Comparison of ENCODE assay signal across 10 mouse cellular contexts in genomic region chr13:104024856-104025709, GRCm38 (mm10).
A peak's percentile ranks its signal among the peaks of the same experiment; 100 is the strongest.
DNase-seq lines count a peak whose midpoint lies in the region; ATAC-seq and TF ChIP-seq lines count a peak whose summit lies in the region.
"Had no signal": no experiment of that assay in that cellular context is flagged by ENCODE, and none has a peak within 500 bp of the region (broad histone marks: within the 10 kb centered on the region; RNA-seq: fewer than 3 reads in every experiment).

No protein-coding gene starts in this region.

- H3K4me2 ChIP-seq in midbrain, embryonic 12.5 days (replicated peaks) = no peak overlapping the region
- no peak overlapping the region for H3K4me2 ChIP-seq in intestine, postnatal 0 days (replicated peaks; ENCODE audit: low read depth)
- H3K4me2 ChIP-seq in stomach, embryonic 16.5 days (ENCODE audit: low read depth, low read length) = peak overlapping the region; percentile 29; the same call in 1 of the 2 replicates
- H3K4me2 ChIP-seq: liver, embryonic 15.5 days had no signal

- peaks cover 3% of the 10 kb centered on the region; the same call in 1 of the 2 replicates for H3K36me3 ChIP-seq in midbrain, embryonic 12.5 days
- peaks cover 2% of the 10 kb centered on the region; the same call in 1 of the 2 replicates for H3K36me3 ChIP-seq in midbrain, embryonic 10.5 days
- no peaks in the 10 kb centered on the region for H3K36me3 ChIP-seq in intestine, postnatal 0 days (ENCODE audit: control insufficient read depth, insufficient read depth)
- no peaks in the 10 kb centered on the region for H3K36me3 ChIP-seq in stomach, embryonic 16.5 days (ENCODE audit: control insufficient read depth, insufficient read depth, low read length)
- H3K36me3 ChIP-seq: liver, embryonic 15.5 days had no signal

- H3K27ac ChIP-seq in midbrain, embryonic 12.5 days (replicated peaks) = peak overlapping the region; percentile 26; the same call in 1 of the 2 replicates
- no peak overlapping the region for H3K27ac ChIP-seq in midbrain, embryonic 10.5 days (replicated peaks)
- H3K27ac ChIP-seq in intestine, postnatal 0 days (ENCODE audit: low read depth, low read length) = peak overlapping the region; percentile 30; the same call in 1 of the 2 replicates
- H3K27ac ChIP-seq in stomach, embryonic 16.5 days (ENCODE audit: low read length) = peak overlapping the region; percentile 83
- H3K27ac ChIP-seq: liver, embryonic 15.5 days had no signal

- no peak for DNase-seq in frontal cortex, postnatal 25 days (ENCODE audit: low spot score in 2 of 2)
- no peak for DNase-seq in midbrain, embryonic 10.5 days (ENCODE audit: low spot score)
- DNase-seq in testis, postnatal 10 days (ENCODE audit: low spot score) = no peak
- DNase-seq in cerebellum, postnatal 25 days = no peak
- DNase-seq: thymus, postnatal 14 days had no signal

- H3K9me3 ChIP-seq in midbrain, embryonic 12.5 days = no peaks in the 10 kb centered on the region
- H3K9me3 ChIP-seq in midbrain, embryonic 10.5 days (replicated peaks) = peaks cover 2% of the 10 kb centered on the region; the same call in 1 of the 2 replicates
- no peaks in the 10 kb centered on the region for H3K9me3 ChIP-seq in intestine, postnatal 0 days (ENCODE audit: control insufficient read depth)
- H3K9me3 ChIP-seq in stomach, embryonic 16.5 days (replicated peaks; ENCODE audit: control insufficient read depth, low read length) = 0 out of 2 replicates have a peak, but pooled peaks cover 3% of the 10 kb centered on the region
- H3K9me3 ChIP-seq: liver, embryonic 15.5 days had no signal

- ATAC-seq in frontal cortex, adult (ENCODE audit: low TSS enrichment) = 0 out of 2 replicates have a peak, but pooled peaks have one; percentile 32
- ATAC-seq in midbrain, embryonic 12.5 days (ENCODE audit: low FRiP score, low read depth) = no peak
- ATAC-seq in intestine, postnatal 0 days = no peak
- peak; percentile 58; the same call in 1 of the 2 replicates for ATAC-seq in stomach, embryonic 16.5 days (ENCODE audit: insufficient read depth, low FRiP score)

- 55% methylated on average over 18 of the region's 18 CpGs for WGBS in midbrain, embryonic 12.5 days
- 68% methylated on average over 18 of the region's 18 CpGs for WGBS in midbrain, embryonic 10.5 days
- WGBS in intestine, postnatal 0 days = 64% methylated on average over 18 of the region's 18 CpGs
- 46% methylated on average over 18 of the region's 18 CpGs for WGBS in stomach, embryonic 16.5 days

- H3K4me3 ChIP-seq in midbrain, embryonic 12.5 days = no peak overlapping the region
- H3K4me3 ChIP-seq in midbrain, embryonic 10.5 days = no peak overlapping the region
- H3K4me3 ChIP-seq in intestine, postnatal 0 days (ENCODE audit: low read depth, low read length) = no peak overlapping the region
- H3K4me3 ChIP-seq in stomach, embryonic 16.5 days (replicated peaks; ENCODE audit: low read length) = no peak overlapping the region
- H3K4me3 ChIP-seq: liver, embryonic 15.5 days had no signal

- peaks cover 22% of the 10 kb centered on the region for H3K27me3 ChIP-seq in midbrain, embryonic 12.5 days
- peaks cover 7% of the 10 kb centered on the region for H3K27me3 ChIP-seq in midbrain, embryonic 10.5 days (ENCODE audit: low read depth, poor library complexity, severe bottlenecking)
- H3K27me3 ChIP-seq in intestine, postnatal 0 days (replicated peaks; ENCODE audit: control insufficient read depth, insufficient read depth, low read length) = no peaks in the 10 kb centered on the region
- H3K27me3 ChIP-seq in stomach, embryonic 16.5 days (ENCODE audit: control insufficient read depth, insufficient read depth, low read length) = no peaks in the 10 kb centered on the region
- H3K27me3 ChIP-seq: liver, embryonic 15.5 days had no signal

- no peaks in the 10 kb centered on the region for H3K4me1 ChIP-seq in midbrain, embryonic 12.5 days
- H3K4me1 ChIP-seq in midbrain, embryonic 10.5 days = peaks cover 16% of the 10 kb centered on the region
- peaks cover 10% of the 10 kb centered on the region; the same call in 1 of the 2 replicates for H3K4me1 ChIP-seq in intestine, postnatal 0 days (replicated peaks; ENCODE audit: control insufficient read depth, insufficient read depth, low read length)
- peaks cover 21% of the 10 kb centered on the region for H3K4me1 ChIP-seq in stomach, embryonic 16.5 days (ENCODE audit: control insufficient read depth, insufficient read depth, low read length)

- H3K9ac ChIP-seq in midbrain, embryonic 12.5 days (replicated peaks) = no peak overlapping the region
- H3K9ac ChIP-seq in intestine, postnatal 0 days (ENCODE audit: low read depth, low read length) = no peak overlapping the region
- no peak overlapping the region for H3K9ac ChIP-seq in stomach, embryonic 16.5 days (ENCODE audit: low read length)
- H3K9ac ChIP-seq: liver, embryonic 15.5 days had no signal

- no peak for TF ChIP-seq CTCF in intestine, postnatal 0 days (IDR thresholded peaks at IDR 0.05; ENCODE audit: low read depth)

Comparison
In these comparisons a context has a peak if more than half of its experiments do, and no peak if none do; other contexts are left out.
1. ATAC-seq: peak in frontal cortex, adult (single experiment) and stomach, embryonic 16.5 days (single experiment); none in midbrain, embryonic 12.5 days (single experiment) and intestine, postnatal 0 days (single experiment).